Mouse (Mus musculus) heart, adult 8-10 months (tissue): ENCODE measurements around the gene Caskin1. TPM values are rescaled to one million over a fixed set of nuclear protein-coding genes. Genes with fewer than 3 reads are reported as not detected.

Source experiments
- total RNA-seq, 4 experiments: library from RNA; stranded (reverse); gene quantifications; 2 replicates each; pipeline ENCODE4 v1.2.4; 2022

Gene Caskin1
- total RNA-seq, 4 experiments from 2014 or later = 0.16 to 0.23 (median 0.19) TPM

Other genes starting within 250 kb of the Caskin1 start
- under 1 TPM; 0.22 to 0.66 (median 0.40) TPM for gene Ccnf, start 237.1 kb upstream of the Caskin1 start, total RNA-seq
- under 1 TPM in 1 of 4 experiments, not detected in 3; 0.06 TPM for gene Abca17, start 137.5 kb upstream of the Caskin1 start, total RNA-seq
- 10 to 100 TPM; 11.4 to 13.4 (median 13.2) TPM for gene Abca3, start 136.7 kb upstream of the Caskin1 start, total RNA-seq
- gene Rnps1, start 74.0 kb upstream of the Caskin1 start, total RNA-seq = 10 to 100 TPM; 59.7 to 61.4 (median 60.7) TPM
- 100 to 1,000 TPM; 455 to 534 (median 495) TPM for gene Eci1, start 62.0 kb upstream of the Caskin1 start, total RNA-seq
- 1 to 10 TPM in 3 of 4 experiments, under 1 TPM in 1; 0.91 to 1.4 (median 1.1) TPM for gene Dnase1l2, start 45.5 kb upstream of the Caskin1 start, total RNA-seq
- 10 to 100 TPM; 11.2 to 14.7 (median 11.9) TPM for gene E4f1, start 18.3 kb upstream of the Caskin1 start, total RNA-seq
- gene Pgp, start 18.2 kb upstream of the Caskin1 start, total RNA-seq = 10 to 100 TPM; 39.9 to 44.4 (median 41.4) TPM
- under 1 TPM in 2 of 4 experiments, not detected in 2; 0.28 to 0.31 TPM for gene Bricd5, start 14.7 kb upstream of the Caskin1 start, total RNA-seq
- gene Mlst8, start 9.5 kb upstream of the Caskin1 start, total RNA-seq = 10 to 100 TPM; 10.5 to 11.8 (median 11.0) TPM
- gene Traf7, start 39.3 kb downstream of the Caskin1 start, total RNA-seq = 10 to 100 TPM; 37.0 to 50.9 (median 42.7) TPM
- under 1 TPM in 3 of 4 experiments, not detected in 1; 0.23 to 0.50 (median 0.25) TPM for gene Rab26, start 45.6 kb downstream of the Caskin1 start, total RNA-seq
- gene Pkd1, start 61.2 kb downstream of the Caskin1 start, total RNA-seq = 10 to 100 TPM; 27.8 to 43.0 (median 34.9) TPM
- 100 to 1,000 TPM; 123 to 135 (median 133) TPM for gene Tsc2, start 144.0 kb downstream of the Caskin1 start, total RNA-seq
- gene Nthl1, start 144.1 kb downstream of the Caskin1 start, total RNA-seq = 1 to 10 TPM; 2.6 to 3.5 (median 2.8) TPM
- 100 to 1,000 TPM in 2 of 4 experiments, 10 to 100 TPM in 2; 87.7 to 110 (median 101) TPM for gene Slc9a3r2, start 161.7 kb downstream of the Caskin1 start, total RNA-seq
- not detected for gene Npw, start 169.9 kb downstream of the Caskin1 start, total RNA-seq
- gene Zfp598, start 181.1 kb downstream of the Caskin1 start, total RNA-seq = 10 to 100 TPM; 14.3 to 17.0 (median 15.9) TPM
- gene Syngr3, start 201.4 kb downstream of the Caskin1 start, total RNA-seq = under 1 TPM in 2 of 4 experiments, not detected in 2; 0.14 to 0.24 TPM
- gene Gfer, start 207.6 kb downstream of the Caskin1 start, total RNA-seq = 10 to 100 TPM; 20.0 to 22.2 (median 21.1) TPM
- gene Noxo1, start 207.6 kb downstream of the Caskin1 start, total RNA-seq = under 1 TPM; 0.49 to 0.84 (median 0.58) TPM
- 10 to 100 TPM; 14.4 to 21.6 (median 17.3) TPM for gene Tbl3, start 219.1 kb downstream of the Caskin1 start, total RNA-seq
- gene Rnf151, start 229.5 kb downstream of the Caskin1 start, total RNA-seq = under 1 TPM in 1 of 4 experiments, not detected in 3; 0.23 TPM
- 100 to 1,000 TPM; 631 to 768 (median 679) TPM for gene Rps2, start 229.5 kb downstream of the Caskin1 start, total RNA-seq
- gene Ndufb10, start 235.9 kb downstream of the Caskin1 start, total RNA-seq = 1,000 to 10,000 TPM in 1 of 4 experiments, 100 to 1,000 TPM in 3; 975 to 1,073 (median 990) TPM
- gene Rpl3l, start 239.2 kb downstream of the Caskin1 start, total RNA-seq = 100 to 1,000 TPM; 389 to 453 (median 417) TPM
- 100 to 1,000 TPM; 172 to 208 (median 186) TPM for gene Msrb1, start 248.0 kb downstream of the Caskin1 start, total RNA-seq